Mouse (Mus musculus): ENCODE data around the gene Efna2.
"Not testable (repeated sequence)": the region's sequence is repeated elsewhere in the genome, so short reads cannot be mapped to it uniquely, and the experiment has no call there.

The Efna2 gene

DNA sequence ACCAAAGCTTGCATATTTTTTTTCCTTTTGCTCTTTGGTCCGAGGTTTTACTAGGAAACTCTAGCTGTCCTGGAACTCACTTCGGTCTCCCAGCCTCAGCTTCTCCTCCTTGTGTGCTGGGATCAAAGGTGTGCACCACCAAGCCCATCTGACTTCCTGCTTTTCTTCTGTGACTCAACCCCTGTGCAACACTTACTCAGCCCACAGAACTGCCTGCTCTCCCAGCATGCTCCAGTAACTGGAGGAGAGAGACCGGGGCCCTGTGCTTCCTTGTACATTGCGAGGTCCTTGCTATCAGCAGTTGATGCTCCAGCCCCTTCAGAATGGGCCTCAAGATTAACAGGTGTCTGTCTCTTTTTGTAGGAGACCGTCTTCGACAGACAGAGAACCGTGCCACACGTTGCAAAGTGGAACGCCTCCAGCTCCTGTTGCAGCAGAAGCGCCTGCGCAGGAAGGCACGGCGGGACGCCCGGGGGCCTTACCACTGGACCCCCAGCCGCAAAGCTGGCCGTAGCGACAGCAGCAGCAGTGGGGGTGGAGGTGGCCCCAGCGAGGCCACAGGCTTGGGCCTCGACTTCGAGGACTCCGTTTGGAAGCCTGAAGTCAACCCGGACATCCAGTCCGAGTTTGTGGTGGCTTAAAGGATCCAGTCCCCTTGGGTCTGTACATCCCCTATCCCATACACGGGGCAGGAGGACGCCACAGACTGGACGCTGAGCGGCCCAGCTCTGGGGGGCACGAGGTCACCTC is 23.1 kb upstream of the Efna2 start:
- no peak for DNase-seq

GRCm38 (mm10) chr10:80156752-80157053 is 22.6 kb upstream of the Efna2 start:
- no peak for DNase-seq

- DNase-seq: no peak
Measured at GRCm38 (mm10) chr10:80157141-80157929, 21.9 kb upstream of the Efna2 start.

GRCm38 (mm10) chr10:80158307-80158986 is 20.8 kb upstream of the Efna2 start:
- DNase-seq: peak; percentile 73

GRCm38 (mm10) chr10:80159021-80159560 is 20.2 kb upstream of the Efna2 start:
- DNase-seq: peak; percentile 84

DNA sequence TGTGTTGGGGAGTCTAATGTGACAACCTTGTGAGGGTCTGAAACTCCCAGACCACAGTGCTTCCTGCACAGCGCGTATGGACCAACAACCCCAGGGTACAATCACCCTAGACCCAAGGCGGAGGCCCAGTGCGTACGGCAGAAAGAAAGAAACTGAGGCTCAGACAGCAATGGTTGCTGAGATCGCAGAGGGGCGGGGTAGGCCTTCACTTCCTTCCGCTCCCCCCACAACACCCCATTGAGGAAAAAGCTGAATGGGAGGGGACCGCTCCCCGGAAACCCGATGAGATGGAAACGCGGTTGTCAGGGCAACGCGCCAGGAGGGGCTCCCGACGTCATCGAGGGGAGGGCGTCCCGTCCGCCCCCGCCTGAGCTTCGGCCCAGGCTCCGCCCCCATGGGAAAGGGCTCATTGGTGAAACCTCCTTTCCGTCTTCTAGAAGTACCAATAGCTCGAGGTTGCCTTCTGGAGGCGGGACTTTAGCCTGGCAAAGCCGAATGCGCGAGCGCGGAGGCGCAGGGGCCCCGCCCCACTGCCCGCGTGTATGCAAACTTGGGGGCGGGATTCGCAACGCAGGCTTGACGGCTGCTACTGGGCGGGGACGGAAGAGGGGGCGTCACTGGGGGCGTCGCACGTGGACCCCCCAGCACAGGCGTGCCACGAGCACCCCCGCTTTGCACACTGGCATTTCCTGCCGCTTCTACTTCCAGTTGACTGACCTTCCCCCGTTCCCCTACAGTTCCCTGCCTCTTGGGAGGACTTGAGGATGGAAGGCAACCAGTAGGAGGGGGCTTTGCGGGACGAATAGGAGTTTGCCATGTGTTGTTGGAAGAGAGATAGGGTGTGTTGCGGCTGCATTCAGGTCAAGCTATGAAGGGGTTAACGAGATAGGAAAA is 19.5 kb upstream of the Efna2 start:
- peak; percentile 99 for DNase-seq

DNA sequence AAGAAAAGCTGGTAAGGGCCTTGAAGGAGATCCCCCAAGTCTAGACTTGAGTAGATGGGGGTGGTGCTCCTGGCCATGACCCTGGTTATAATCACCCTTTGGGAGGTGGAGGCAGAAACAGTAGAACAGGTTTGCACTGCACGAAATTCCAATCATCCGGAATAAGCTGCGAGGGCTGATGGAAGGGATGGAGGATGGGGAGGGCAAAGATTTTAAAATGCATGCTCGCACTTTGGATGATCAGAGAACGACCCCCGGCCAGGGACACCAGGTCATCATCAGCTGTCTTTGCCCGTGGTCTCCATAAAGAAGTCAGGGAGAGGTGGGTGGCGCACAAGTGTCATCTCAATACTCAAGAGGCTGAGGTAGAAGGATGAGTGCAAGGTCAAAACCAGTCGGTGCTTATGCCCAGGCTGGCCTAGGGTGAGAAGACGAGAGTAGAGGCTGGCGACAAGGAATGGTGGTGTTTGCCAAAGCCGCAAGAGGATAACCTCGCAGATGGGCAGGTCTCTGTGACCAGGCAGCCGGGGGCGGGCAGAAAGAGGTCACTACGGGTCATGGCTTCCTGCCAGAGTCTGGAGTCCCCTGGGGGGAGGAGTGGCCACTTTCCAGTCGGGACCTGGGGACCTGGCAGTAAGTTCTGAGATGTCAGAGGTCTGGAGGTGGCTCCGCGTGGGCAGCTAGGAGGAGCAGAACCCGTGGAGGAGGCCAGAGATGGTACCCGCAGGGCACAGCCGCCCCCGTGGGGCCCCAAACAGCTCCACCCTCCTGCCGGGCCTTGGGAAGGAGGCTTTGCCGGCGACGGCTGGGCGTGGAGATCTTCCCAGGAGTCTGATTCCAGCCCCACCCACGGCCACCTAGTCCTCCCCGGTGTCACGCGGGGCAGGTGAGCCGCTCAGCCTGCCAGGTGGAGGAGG is 18.6 kb upstream of the Efna2 start:
- DNase-seq: peak; percentile 88

GRCm38 (mm10) chr10:80161522-80162242 is 17.6 kb upstream of the Efna2 start:
- DNase-seq: peak; percentile 73

- DNase-seq: no peak
Measured at GRCm38 (mm10) chr10:80162243-80162608, 17.1 kb upstream of the Efna2 start.

DNA sequence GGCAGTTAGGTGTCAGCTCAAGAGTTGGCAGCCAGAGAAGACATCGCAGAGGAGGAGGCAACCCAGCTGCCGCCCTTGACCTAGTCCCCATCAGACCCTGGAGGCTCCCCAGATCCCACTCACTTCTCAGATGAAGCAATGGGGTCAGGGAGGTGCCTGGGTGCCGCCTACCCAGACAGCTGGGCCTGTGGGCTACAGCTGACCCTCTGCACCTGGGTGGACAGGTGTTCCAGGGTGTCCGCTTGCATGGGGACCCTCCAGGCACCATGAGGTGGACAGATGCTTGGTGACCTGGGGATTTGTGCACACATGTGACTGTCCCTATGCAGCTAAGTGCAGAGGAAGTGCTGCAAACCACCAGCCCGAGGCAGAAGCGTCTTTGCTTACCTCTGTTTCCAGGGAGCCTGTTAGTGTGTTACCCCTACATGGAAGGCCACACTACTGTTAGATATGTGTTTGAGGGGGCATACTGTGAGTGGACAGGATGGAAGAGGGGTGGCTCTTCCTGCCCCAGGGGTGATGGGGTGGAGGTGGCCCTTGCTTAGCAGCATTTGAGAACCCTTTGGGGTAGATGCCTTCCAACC is 16.5 kb upstream of the Efna2 start:
- no peak for DNase-seq

GRCm38 (mm10) chr10:80163721-80164120 is 15.6 kb upstream of the Efna2 start:
- DNase-seq: no peak

- DNase-seq: peak; percentile 83
Measured at GRCm38 (mm10) chr10:80164161-80164997, 14.9 kb upstream of the Efna2 start.

DNA sequence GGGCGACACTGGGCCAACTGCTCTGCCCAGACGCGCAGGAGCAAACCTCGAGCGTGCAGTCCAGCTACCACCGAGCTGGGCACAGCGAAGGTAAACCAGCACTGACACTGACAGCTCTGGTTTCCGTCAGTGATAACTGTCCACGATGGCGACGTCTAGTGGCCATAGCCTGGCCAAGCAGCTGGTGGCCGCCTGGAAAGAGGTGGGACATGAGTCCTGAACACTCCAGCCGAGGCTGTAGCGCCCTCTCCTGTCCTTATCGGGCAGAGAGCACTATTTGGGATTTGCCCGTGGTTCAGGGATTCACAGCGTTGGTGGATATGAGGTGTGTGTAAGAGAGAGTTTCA is 14.3 kb upstream of the Efna2 start:
- DNase-seq: peak; percentile 98

DNA sequence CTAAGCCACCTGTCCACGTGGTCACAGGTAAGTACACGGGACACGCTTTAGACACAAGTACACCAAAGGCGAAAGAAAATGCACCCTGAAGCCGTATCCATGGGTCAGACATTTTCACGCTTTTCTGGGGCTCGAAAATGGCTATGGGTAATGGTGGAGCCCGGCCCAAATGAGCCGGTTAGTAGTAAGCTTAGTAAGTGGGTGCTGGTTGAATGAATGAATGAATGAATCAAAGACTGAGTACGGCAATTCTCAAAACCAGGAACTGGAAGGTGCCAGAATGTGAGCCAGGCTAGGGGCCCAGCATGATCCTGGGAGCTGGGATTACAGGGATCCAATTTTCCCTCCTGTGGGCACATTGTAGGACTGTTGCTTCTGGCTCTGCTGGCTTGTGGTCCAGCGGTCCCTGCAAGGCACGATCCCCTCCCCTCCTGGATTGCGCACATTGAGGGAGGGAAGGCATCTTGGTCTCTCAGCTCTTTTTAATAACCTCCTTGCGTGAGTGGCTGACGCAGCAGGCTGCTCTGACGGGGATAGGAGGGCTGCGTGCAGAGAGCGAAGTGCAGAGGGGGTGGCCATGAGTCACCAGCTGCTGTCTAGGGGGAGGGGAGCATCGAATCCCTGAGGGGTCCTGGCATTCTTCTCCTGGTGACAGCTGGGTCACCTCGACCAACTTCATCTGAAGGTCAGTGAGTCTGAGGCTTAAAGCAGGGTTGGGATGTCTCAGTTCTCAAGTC is 13.7 kb upstream of the Efna2 start, which contains the start of gene Cirbp:
TSS of gene Cirbp (plus strand) at position 594 of the 737 bp plus-strand sequence.
- peak; percentile 80 for DNase-seq

DNA sequence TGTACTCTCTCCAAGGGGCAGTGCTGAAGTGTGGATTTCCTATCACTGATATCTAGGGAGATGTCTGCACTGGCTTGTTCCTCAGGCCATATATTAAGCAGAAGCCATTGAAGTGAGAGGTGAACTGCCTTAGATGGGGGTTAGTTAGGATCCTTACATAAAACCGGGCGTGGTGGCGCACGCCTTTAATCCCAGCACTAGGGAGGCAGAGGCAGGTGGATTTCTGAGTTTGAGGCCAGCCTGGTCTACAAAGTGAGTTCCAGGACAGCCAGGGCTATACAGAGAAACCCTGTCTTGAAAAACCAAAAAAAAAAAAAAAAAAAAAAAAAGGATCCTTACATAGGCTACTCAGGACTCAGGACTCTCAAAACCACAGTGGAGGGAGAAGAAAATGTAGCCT is 13.1 kb upstream of the Efna2 start:
- DNase-seq: not testable (repeated sequence)

GRCm38 (mm10) chr10:80167460-80168037 is 11.7 kb upstream of the Efna2 start:
- peak; percentile 99 for DNase-seq

GRCm38 (mm10) chr10:80168038-80168661 is 11.1 kb upstream of the Efna2 start:
- peak; percentile 94 for DNase-seq

- no peak for DNase-seq
Measured at GRCm38 (mm10) chr10:80169070-80169469, 10.2 kb upstream of the Efna2 start.
